Mouse (Mus musculus) right cerebral cortex, postnatal 36 days (tissue): Measurements from ENCODE around the gene Hmga2.

Experiments
- DNase-seq, 2 experiments: peaks; one replicate each; pipeline ENCODE4 v3.0.0; 2022; ENCODE audit warnings: low spot score in 2 of 2, mixed read lengths in 1 of 2

The Hmga2 gene

GRCm38 (mm10) chr10:120475601-120476515, at the start of gene Hmga2:
TSS of gene Hmga2 (minus strand) at chr10:120476469.
- no peak for DNase-seq

- DNase-seq = no peak
Observed at GRCm38 (mm10) chr10:120522959-120523358, 46.7 kb upstream of the Hmga2 start.

DNA sequence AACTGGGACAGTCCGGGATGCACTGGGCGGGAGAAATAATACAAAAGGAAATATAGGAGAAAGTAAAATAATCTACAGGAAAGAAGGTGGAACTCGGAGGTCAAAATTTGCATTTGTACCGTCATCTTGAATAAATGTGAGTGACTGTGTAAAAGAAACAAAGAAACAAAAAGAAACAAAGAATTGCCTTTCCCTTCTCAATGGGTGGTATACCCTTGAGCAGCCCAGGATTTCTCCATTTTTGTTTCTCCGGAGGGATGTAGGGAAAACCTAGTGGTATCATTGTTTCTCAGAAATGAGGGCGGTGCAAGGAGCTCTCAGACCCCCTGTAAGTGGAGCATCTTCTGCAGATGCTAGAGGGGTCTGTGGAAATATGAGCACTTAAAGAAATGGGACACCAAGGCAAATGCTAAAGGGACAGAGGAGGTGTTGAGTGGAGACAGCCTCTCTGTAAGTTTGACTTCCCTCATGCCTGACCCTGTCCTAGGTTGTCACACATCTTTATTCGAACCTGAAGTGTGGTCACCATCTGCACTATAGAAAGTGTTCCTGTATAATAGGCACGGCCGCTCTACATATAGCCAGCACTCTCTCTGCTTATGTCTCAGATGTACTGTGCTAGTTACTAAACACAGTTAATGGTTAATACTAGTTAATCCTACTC, 45.8 kb upstream of the Hmga2 start:
- no peak for DNase-seq

DNA sequence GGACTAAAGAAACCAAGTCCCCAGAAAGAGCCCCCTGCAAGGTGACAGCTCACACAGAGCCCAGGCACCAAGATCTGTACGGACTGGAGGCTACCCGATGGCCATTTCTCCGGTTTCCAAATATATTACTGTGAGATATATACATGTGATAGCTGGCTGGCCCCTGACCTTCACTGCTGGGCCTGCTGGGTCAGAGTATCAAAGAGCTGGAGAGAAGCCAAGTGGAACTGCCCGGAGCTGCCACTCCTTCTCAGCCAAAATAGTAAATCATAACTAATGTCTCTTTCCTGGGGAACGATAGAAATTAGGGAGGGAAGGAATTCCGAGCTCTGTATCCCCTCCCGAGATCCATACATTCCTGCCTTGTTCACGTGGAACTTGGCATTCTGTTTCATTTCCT, 40.0 kb upstream of the Hmga2 start:
- no peak for DNase-seq

DNA sequence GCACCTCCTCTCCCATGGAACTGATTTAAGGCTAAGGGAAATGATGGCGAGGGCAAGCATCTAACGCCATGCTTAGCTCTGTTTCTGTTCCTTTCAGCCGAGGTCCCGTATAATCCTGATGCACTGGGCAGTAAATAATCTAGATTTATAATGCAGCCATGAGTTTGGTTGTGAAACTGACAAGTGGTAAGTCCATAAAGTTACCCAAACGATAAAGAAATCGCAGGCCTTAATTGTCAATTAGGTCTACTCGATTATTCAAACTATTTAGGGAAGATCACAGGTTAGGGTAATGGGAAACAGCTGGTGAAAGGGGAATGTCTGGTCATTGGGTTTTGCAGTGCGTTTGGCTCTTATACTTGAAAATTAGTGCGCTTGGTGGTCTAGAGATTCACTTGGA, 37.5 kb upstream of the Hmga2 start:
- no peak for DNase-seq

DNA sequence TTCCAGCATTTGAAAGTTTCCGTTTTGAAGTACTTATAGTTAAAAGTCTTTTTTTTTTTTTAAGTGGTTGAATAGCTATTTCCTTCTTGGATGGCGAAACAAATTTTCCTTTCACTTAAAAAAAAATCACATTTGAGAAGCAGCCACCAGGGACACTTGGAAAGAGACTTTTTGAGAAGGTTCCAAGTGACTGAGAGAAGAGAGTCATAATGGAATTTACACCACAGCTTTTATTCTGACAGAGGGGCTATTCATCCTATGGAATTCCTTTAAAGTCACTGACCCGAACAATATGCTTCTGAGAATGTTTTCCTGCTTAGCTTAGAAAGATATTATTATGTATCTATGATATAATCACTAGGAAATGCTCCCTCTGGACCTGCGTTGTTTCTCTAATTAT, 36.7 kb upstream of the Hmga2 start:
- no peak for DNase-seq

DNA sequence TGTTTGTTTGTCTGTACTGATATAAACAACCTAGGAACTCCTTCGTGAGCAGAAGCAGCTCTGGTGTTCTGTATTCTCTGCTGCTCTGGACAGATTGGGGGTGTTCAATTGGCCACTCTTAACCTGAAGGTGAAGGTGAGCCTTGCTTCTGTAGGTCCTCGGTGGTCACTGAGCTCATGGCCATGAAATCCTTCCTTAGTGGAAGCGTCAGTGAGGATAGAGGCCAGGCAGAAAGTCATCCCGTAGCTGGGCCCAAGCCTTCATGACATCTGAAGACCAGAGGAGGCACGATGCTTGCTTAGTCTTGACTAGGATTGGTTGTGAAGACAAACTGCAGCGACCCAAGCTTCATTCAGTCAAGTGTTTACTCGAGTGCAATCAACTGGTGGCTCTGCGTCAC, 35.9 kb upstream of the Hmga2 start:
- no peak for DNase-seq

DNA sequence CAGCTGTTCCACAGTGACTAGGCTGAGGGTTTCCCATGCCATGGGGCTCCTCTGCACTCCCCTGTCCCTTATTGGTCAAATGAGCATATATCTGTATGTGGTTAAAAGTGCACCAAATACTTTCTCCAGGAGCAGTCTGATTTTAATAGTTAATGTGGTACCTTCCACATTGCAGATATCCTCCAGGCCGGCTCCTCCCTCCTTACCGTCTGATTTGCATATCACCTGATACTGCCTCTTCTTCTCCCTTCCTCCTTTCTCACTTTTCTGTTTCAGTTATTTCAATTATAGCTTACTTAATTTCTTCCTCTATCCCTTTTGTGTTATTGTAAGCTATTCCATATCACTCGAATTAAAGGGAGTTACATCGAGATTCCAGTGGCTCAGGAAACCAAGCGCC, 27.7 kb upstream of the Hmga2 start:
- DNase-seq = no peak

- no peak for DNase-seq
Observed at GRCm38 (mm10) chr10:120500794-120501193, 24.5 kb upstream of the Hmga2 start.

- DNase-seq = no peak
Observed at GRCm38 (mm10) chr10:120498086-120498485, 21.8 kb upstream of the Hmga2 start.

DNA sequence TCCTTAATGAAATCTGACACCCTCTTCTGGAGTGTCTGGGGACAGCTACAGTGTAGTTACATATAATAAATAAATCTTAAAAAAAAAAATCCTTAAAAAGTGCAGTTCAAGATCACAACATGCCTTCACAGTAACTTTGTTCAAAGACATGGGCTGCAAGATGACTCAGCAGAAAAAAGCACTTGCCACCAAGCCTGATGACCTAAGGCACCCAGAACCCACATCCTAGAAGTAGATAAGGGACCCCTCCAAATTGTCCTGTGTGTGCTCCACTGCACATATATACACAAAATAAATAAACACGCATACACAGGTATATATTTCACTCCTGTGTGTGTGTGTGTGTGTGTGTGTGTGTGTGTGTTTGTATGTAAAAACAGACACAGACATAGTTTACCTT, 18.4 kb upstream of the Hmga2 start:
- no peak for DNase-seq

GRCm38 (mm10) chr10:120491477-120491876, 15.2 kb upstream of the Hmga2 start:
- DNase-seq = no peak

- DNase-seq = no peak
Observed at GRCm38 (mm10) chr10:120489611-120490010, 13.3 kb upstream of the Hmga2 start.

DNA sequence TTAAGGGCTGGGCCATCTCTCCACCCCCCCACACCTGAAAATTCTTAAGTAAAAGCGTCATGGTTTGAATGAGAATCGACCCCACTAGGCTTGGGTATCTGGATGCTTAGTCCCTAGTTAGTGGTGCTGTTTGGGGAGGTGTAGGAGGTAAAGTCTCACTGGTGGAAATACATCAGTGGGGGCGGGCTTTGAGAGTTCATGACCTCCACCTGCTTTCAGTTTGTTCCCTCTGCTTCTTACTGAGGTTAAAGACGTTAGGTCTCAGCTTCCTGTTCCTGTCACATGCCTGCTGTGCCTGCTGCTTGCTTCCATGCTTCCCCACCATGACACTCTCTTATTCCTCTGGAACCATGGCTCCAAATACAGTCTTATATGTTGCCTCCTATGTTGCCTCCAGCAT, 12.3 kb upstream of the Hmga2 start:
- no peak for DNase-seq

DNA sequence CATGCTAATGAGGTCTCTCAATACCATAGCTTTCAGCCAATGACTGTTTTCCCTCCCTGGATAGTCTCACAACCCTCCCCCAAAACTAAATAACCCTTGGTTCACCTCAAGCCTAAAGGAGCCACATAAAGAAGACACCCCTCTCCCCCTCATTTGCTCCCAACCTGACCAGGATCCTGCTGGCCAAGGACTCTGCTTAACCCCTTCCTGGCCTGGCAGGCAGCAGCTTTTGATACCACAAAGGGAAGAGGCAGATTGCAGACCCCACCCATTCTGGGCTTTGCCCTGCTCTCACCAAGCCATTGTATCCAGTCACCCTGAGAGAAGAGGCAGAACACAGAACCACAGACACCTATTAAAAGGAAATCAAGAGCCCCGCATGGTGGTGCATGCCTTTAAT, 11.6 kb upstream of the Hmga2 start:
- no peak for DNase-seq

DNA sequence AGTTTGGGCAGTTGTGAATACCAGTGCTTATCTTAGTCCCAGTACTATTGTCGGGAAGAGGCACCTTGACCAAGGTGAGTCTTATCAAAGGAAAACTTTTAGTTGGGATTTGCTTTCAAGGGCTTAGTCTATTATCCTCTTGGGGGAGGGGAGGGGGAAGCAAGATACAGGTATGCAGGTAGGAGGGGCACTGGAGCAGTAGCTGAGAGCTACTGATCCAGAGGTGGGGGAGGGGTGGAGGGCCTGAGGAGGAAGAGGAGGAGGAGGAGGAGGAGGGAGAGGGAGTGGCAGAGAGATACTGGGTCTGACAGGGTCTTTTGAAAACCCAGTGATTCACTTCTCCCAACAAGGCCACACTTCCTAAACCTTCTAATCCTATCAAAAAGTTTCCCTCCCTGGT, 9.2 kb upstream of the Hmga2 start:
- no peak for DNase-seq

GRCm38 (mm10) chr10:120484144-120484543, 7.9 kb upstream of the Hmga2 start:
- no peak for DNase-seq

DNA sequence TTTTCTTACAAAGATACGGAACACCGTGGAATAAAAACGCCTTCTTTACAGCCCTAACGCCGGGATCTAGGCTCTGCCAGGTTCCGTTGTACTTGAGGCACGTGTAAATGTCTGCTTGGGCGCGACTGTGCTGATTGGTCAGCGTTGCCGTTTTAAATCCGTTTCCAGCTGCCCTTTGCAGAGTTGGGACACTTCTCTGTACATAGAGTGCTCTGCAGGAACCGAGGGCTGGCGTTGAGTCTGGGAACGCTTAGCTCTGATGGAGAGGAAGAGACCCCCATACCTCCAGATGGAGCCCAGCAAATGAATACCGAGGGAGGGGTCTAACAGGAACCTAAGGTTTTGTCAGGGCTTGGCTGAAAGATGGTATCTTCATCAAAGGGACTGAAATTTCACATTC, 1.9 kb upstream of the Hmga2 start:
- DNase-seq = no peak

DNA sequence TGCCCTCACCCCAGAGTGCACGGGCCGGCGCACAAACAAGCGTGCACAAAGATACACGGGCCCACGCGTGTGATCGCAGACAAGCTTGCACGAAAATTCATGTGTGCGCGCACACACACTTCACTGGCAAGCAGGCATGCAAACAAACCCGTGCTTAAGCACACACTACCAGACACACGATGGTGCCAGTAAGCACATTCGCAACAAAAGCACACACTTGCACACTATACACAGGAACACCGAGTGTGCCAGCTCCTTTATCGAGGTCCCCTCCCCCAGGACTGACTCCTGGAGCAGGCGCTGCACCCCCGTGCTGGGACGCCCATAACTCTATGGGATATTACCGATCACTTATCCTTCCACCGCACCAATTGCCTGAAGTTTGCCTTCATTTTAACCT, 1.2 kb upstream of the Hmga2 start:
- no peak for DNase-seq

DNA sequence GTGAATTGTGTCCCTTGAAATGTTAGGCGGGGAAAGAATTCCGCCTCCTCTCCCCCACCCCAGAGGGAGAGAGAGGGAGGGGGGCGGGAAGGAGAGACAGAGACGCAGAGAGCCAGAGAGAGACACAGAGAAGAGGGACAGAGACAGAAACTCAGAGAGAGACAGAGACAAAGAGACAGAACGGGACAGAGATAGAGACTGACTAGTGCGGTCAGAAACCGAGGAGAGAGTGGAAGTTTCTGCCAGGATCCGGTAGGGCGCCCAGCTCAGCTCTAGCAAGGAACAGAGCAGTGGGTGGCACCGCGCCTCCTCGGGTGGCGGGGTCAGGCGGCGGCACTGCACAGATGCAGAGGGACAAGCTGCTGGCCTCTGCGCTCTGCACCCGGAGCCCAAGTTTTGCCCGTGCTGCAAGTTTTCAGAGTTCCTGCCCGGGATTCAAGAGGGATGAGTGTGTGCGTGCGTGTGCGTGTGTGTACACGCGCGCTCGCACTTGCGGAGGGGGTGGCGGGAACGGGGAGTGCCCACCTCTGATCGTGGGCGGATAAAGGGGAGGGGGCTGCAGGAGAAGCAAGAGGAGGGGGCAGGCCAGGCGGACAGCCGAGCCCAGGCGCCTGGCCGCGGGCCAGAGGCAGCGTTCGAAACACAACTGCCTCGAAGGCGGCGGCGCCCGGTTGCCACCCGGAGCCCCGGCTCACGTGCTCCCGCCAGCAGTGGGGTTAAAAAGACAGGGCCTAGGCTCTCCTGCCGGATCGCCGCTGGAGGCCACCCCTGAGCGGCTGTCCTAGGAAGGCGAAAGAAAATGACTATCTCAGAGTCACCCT, 457 bp upstream of the Hmga2 start:
- DNase-seq = no peak

GRCm38 (mm10) chr10:120475041-120475541, 1.2 kb downstream of the Hmga2 start:
- no peak for DNase-seq

- no peak for DNase-seq
Observed at GRCm38 (mm10) chr10:120474301-120474700, 2.0 kb downstream of the Hmga2 start.
